Mouse (Mus musculus) forebrain, postnatal 0 days (tissue): ENCODE results near the gene Tescl. TPM values are rescaled to one million over a fixed set of nuclear protein-coding genes. Genes with fewer than 3 reads are reported as not detected.

Source experiments
- ATAC-seq: fragments of 200-750 bp; cut with Nextera tagmentation; 2 replicates; pipeline ENCODE4 v1.8.0; 2017; ENCODE audit warnings: mild to moderate bottlenecking, moderate library complexity
- DNase-seq: peaks from one replicate; pipeline ENCODE4 v3.0.0-alpha.2; 2015
- H3K27ac ChIP-seq: fragments of 300-500 bp; sonication (generic); 2 replicates; pipeline ENCODE4 v1.5.1; 2014; ENCODE audit warnings: low read depth, mild to moderate bottlenecking, antibody characterized with exemption, low read length, moderate library complexity, mixed read lengths
- H3K27me3 ChIP-seq: fragments of 300-500 bp; sonication (generic); 2 replicates; pipeline ENCODE4 v1.6.1; 2014; ENCODE audit warnings: mild to moderate bottlenecking, low read length, mixed read lengths; ENCODE audit not compliant: insufficient read depth
- H3K36me3 ChIP-seq: fragments of 300-500 bp; sonication (generic); 2 replicates; pipeline ENCODE4 v1.6.1; 2014; ENCODE audit warnings: mild to moderate bottlenecking, moderate library complexity; ENCODE audit not compliant: insufficient read depth
- H3K4me1 ChIP-seq: fragments of 300-500 bp; sonication (generic); 2 replicates; pipeline ENCODE4 v1.6.1; 2014; ENCODE audit warnings: antibody characterized with exemption; ENCODE audit not compliant: insufficient read depth
- H3K4me2 ChIP-seq: fragments of 300-500 bp; sonication (generic); 2 replicates; pipeline ENCODE4 v1.6.1; 2014; ENCODE audit warnings: low read depth, mild to moderate bottlenecking, moderate library complexity
- H3K4me3 ChIP-seq: fragments of 300-500 bp; sonication (generic); 2 replicates; pipeline ENCODE4 v1.5.1; 2014; ENCODE audit warnings: low read depth, low read length, mixed read lengths
- H3K9ac ChIP-seq: fragments of 300-500 bp; sonication (generic); 2 replicates; pipeline ENCODE4 v1.6.1; 2014; ENCODE audit warnings: mild to moderate bottlenecking
- H3K9me3 ChIP-seq: fragments of 300-500 bp; sonication (generic); 2 replicates; pipeline ENCODE4 v1.6.1; 2016; ENCODE audit warnings: low read length
- CTCF ChIP-seq: sonication (generic); IDR thresholded peaks from 2 replicates; pipeline ENCODE4 v1.5.1; 2016; ENCODE audit warnings: antibody characterized with exemption, control low read depth, low read depth
- WGBS: fragments of 180-500 bp; shearing (Covaris S2); extraction: QIAGEN DNeasy Blood & Tissue Kit; methylation state at CpG from one replicate; pipeline ENCODE4 v1.1.7; 2014; 5-methylcytosine and 5-hydroxymethylcytosine counted together
- polyA plus RNA-seq: library from polyadenylated mRNA; unstranded; fragments of >200 nt; fragmentation: Nextera tagmentation; extraction: Ambion mirVana; gene quantifications from 2 replicates; pipeline ENCODE4 v1.2.1, GENCODE M21; 2015
- total RNA-seq: library from RNA; depleted of rRNA; stranded (reverse); fragments of >200 nt; gene quantifications from 2 replicates; pipeline ENCODE4 v1.2.3, GENCODE M21; 2014

Gene Tescl
- total and polyA plus RNA-seq, 2 experiments from 2014 or later = not detected

GRCm38 (mm10) chr7:24325675-24326128 lies 8.0 kb downstream of the Tescl start:
- no peaks in the 10 kb centered on the region for H3K36me3 ChIP-seq
- H3K9ac ChIP-seq = peak overlapping the region; percentile 28; the same call in 1 of the 2 replicates
- ATAC-seq = peak; percentile 44
- peak; percentile 27 for DNase-seq
- H3K27me3 ChIP-seq = no peaks in the 10 kb centered on the region
- 2% methylated on average over 13 of the region's 13 CpGs for WGBS
- peak overlapping the region; percentile 53 for H3K4me2 ChIP-seq
- H3K4me1 ChIP-seq = 0 out of 2 replicates have a peak, but pooled peaks cover 9% of the 10 kb centered on the region
- H3K27ac ChIP-seq = peak overlapping the region; percentile 59; the same call in 1 of the 2 replicates
- peak overlapping the region; percentile 30 for H3K4me3 ChIP-seq
- H3K9me3 ChIP-seq = peaks cover 5% of the 10 kb centered on the region; the same call in 1 of the 2 replicates
- no peak for TF ChIP-seq CTCF

- TF ChIP-seq CTCF = no peak
- H3K27ac ChIP-seq = no peak overlapping the region
- H3K9ac ChIP-seq = no peak overlapping the region
- H3K9me3 ChIP-seq = peaks cover 5% of the 10 kb centered on the region; the same call in 1 of the 2 replicates
- DNase-seq = peak; percentile 25
- no peaks in the 10 kb centered on the region for H3K27me3 ChIP-seq
- H3K4me2 ChIP-seq = peak overlapping the region; percentile 53; the same call in 1 of the 2 replicates
- ATAC-seq = no peak
- H3K4me3 ChIP-seq = 0 out of 2 replicates have a peak overlapping the region, but pooled peaks have one; percentile 30
- WGBS = 29% methylated on average over 6 of the region's 6 CpGs
- H3K4me1 ChIP-seq = 0 out of 2 replicates have a peak, but pooled peaks cover 9% of the 10 kb centered on the region
- no peaks in the 10 kb centered on the region for H3K36me3 ChIP-seq
Observed at GRCm38 (mm10) chr7:24325197-24325596, 8.5 kb downstream of the Tescl start.

DNA sequence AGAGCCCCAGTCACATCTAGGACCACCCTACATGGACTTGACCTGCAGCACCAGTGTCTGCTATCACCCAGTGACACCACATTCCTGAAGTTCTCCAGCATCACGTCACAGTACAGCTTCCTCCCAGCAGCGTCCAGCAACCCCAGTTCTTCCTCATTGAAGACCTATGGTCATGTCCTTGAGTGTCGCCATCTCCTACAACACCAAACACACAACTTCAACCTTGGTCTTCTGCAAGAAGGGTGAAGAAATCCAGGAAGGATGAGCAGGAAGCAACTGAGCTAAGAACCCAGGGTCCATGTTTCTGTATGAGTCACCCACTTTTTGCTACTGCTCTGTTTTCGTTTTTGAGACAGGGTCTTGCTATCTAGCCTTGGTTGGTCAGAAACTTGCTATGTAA lies 11.1 kb downstream of the Tescl start:
- Histone ChIP-seq H3K4me1 (0 out of 2 replicates have a peak, but pooled peaks cover 9% of the 10 kb centered on the region), H3K9me3 (peaks cover 5% of the 10 kb centered on the region; the same call in 1 of the 2 replicates), H3K4me3 (no peak overlapping the region), H3K4me2 (no peak overlapping the region), H3K27ac (no peak overlapping the region), H3K36me3 (no peaks in the 10 kb centered on the region), H3K9ac (no peak overlapping the region), H3K27me3 (no peaks in the 10 kb centered on the region)
- 84% methylated on average over 4 of the region's 4 CpGs for WGBS
- no peak for TF ChIP-seq CTCF
- ATAC-seq = no peak
- no peak for DNase-seq

GRCm38 (mm10) chr7:24318942-24319341 lies 14.8 kb downstream of the Tescl start:
- WGBS = 82% methylated on average over 6 of the region's 6 CpGs
- DNase-seq = no peak
- H3K4me2 ChIP-seq = no peak overlapping the region
- H3K27ac ChIP-seq = no peak overlapping the region
- H3K9ac ChIP-seq = no peak overlapping the region
- no peak overlapping the region for H3K4me3 ChIP-seq
- H3K9me3 ChIP-seq = peaks cover 4% of the 10 kb centered on the region; the same call in 1 of the 2 replicates
- H3K27me3 ChIP-seq = no peaks in the 10 kb centered on the region
- TF ChIP-seq CTCF = no peak
- 0 out of 2 replicates have a peak, but pooled peaks cover 4% of the 10 kb centered on the region for H3K4me1 ChIP-seq
- ATAC-seq = no peak
- H3K36me3 ChIP-seq = peaks cover 1% of the 10 kb centered on the region; the same call in 1 of the 2 replicates

GRCm38 (mm10) chr7:24316567-24317092 lies 17.1 kb downstream of the Tescl start, which contains the start of gene Zfp94:
Gene Zfp94 (minus strand): TSS chr7:24316666.
- Histone ChIP-seq H3K4me1 (0 out of 2 replicates have a peak, but pooled peaks cover 4% of the 10 kb centered on the region), H3K9ac (peak within 1 kb of the TSS; percentile 76), H3K4me2 (peak within 1 kb of the TSS; percentile 67), H3K27me3 (no peaks in the 10 kb centered on the region), H3K4me3 (peak within 1 kb of the TSS; percentile 53), H3K36me3 (peaks cover 13% of the 10 kb centered on the region), H3K27ac (peak within 1 kb of the TSS; percentile 89), H3K9me3 (no peaks in the 10 kb centered on the region)
- under 1% methylated on average over 33 of the region's 33 CpGs for WGBS
- ATAC-seq = peak; percentile 98
- TF ChIP-seq CTCF = no peak
- peak; percentile 98 for DNase-seq

GRCm38 (mm10) chr7:24315726-24316566 lies 17.8 kb downstream of the Tescl start:
- H3K9me3 ChIP-seq = no peaks in the 10 kb centered on the region
- no peaks in the 10 kb centered on the region for H3K27me3 ChIP-seq
- DNase-seq (no peak), ATAC-seq (peak; percentile 76)
- peak overlapping the region; percentile 53 for H3K4me3 ChIP-seq
- H3K27ac ChIP-seq = peak overlapping the region; percentile 89
- 0 out of 2 replicates have a peak, but pooled peaks cover 4% of the 10 kb centered on the region for H3K4me1 ChIP-seq
- peak overlapping the region; percentile 76 for H3K9ac ChIP-seq
- H3K36me3 ChIP-seq = peaks cover 20% of the 10 kb centered on the region
- peak overlapping the region; percentile 67 for H3K4me2 ChIP-seq
- no peak for TF ChIP-seq CTCF
- 27% methylated on average over 29 of the region's 29 CpGs for WGBS
